Mouse (Mus musculus): ENCODE data around the gene Gm3138.
"Not testable (repeated sequence)": the region's sequence is repeated elsewhere in the genome, so short reads cannot be mapped to it uniquely, and the experiment has no call there.

Gm3138 gene

DNA sequence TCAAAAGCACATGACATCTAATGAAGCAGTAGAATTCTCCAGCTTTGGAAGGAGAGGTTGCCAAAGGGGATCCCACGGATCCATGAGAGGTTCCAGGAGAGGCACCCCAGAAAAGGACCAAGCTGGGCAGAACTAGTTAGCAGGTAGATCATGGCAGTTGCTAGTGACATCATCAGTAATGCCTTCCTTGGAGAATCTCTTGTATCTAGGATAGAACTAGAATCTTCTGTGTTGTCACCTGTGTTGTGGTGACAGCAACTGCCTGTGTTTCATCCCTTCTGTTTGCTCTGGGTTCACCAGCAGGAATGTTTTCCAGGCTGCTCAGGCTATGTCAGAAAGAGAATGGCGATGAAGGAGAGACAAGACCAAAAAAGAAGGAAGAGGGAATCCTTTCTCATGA lies at the start of gene Gm3138:
Gm3138 (plus strand) TSS at position 301 of the 400 bp plus-strand sequence.
- DNase-seq: not testable (repeated sequence)

DNA sequence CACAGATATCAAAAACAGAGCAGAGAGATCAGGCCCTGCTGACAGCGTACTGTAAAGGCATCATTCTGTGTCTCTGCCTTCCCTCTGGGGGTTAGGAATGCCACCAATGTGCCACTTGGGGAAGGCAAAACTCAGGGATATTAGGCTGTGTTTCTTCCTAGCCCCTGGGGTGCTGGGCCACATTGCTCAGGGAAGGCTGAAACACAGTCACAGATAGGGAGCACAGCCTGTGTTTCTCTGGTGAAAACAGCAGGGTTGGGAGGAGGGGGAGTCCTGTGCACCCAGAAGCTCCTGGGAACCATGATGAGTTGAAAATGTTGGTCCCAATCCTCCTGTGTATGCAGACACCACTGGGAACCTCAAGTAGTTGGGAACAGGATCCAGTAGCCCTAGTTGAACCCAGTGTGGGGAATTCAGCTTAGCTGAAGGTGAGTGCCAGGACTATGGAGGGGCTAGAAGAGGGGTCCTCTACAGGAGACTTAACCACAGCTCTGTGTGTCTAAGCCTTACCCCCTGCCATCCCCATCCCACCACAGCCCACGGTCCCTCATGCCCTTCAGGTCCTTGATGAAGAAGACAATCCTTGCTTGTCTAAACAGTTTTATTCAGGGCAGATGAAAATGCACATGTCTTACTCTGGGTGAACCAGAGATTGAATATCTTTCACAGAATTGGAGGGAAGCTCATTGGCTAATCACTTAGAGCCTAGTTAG lies 20.0 kb downstream of the Gm3138 start:
- DNase-seq: not testable (repeated sequence)

DNA sequence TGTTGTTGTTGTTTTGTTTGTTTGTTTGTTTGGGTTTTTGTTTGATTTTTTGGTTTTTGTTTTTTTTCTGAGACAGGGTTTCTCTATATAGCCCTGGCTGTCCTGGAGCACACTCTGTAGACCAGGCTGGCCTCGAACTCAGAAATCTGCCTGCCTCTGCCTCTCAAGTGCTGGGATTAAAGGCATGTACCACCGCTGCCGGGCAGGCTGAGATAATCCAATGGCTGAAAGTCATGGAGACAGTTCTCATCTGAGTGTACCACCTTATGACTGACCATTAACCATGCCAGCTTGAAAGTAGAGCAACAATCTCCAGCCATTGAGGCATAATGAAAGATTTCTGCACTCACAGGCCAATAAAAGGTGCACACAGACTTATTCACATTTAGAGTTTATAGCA lies 30.4 kb downstream of the Gm3138 start:
- not testable (repeated sequence) for DNase-seq
